Mouse (Mus musculus) ES-Bruce4 (cell line): ENCODE results near the gene Nkiras1. TPM values are rescaled to one million over a fixed set of nuclear protein-coding genes. Genes with fewer than 3 reads are reported as not detected.

ENCODE experiments used
- H3K27ac ChIP-seq: 2 replicates; pipeline ENCODE4 v1.5.1; 2012; ENCODE audit warnings: low read length, inconsistent platforms; ENCODE audit not compliant: insufficient read depth
- H3K27me3 ChIP-seq: 2 replicates; pipeline ENCODE4 v1.6.1; 2012; ENCODE audit warnings: mild to moderate bottlenecking, low read length, inconsistent platforms; ENCODE audit not compliant: control insufficient read depth, poor library complexity, insufficient read depth, severe bottlenecking
- H3K36me3 ChIP-seq: 2 replicates; pipeline ENCODE4 v1.6.1; 2012; ENCODE audit warnings: inconsistent platforms, mild to moderate bottlenecking, low read length, moderate library complexity; ENCODE audit not compliant: control insufficient read depth, poor library complexity, insufficient read depth, severe bottlenecking
- H3K4me1 ChIP-seq: one replicate; pipeline ENCODE4 v1.8.1; 2011; ENCODE audit warnings: low read length; ENCODE audit not compliant: control insufficient read depth, insufficient read depth
- H3K4me3 ChIP-seq: 2 replicates; pipeline ENCODE4 v1.5.1; 2011; ENCODE audit warnings: low read depth, mild to moderate bottlenecking, low read length
- H3K9ac ChIP-seq: 2 replicates; pipeline ENCODE4 v1.6.1; 2012; ENCODE audit warnings: low read depth, mild to moderate bottlenecking, inconsistent platforms; ENCODE audit not compliant: poor library complexity, severe bottlenecking
- H3K9me3 ChIP-seq: replicated peaks from 2 replicates; pipeline ENCODE4 v1.6.1; 2012; ENCODE audit warnings: mild to moderate bottlenecking, low read length, inconsistent platforms; ENCODE audit not compliant: control insufficient read depth, poor library complexity, insufficient read depth, severe bottlenecking
- CTCF ChIP-seq: IDR thresholded peaks from one replicate; pipeline ENCODE4 v1.8.1; 2011; ENCODE audit warnings: low read depth, low read length
- EP300 ChIP-seq: IDR thresholded peaks from 2 replicates; pipeline ENCODE4 v1.6.1; 2011; ENCODE audit warnings: low read depth, low read length; ENCODE audit not compliant: insufficient read depth
- POLR2A ChIP-seq: IDR thresholded peaks from one replicate; pipeline ENCODE4 v1.8.1; 2011; ENCODE audit warnings: low read length; ENCODE audit not compliant: insufficient read depth
- polyA plus RNA-seq: library from polyadenylated mRNA; stranded (reverse); fragments of >200 nt; gene quantifications from 2 replicates; pipeline ENCODE4 v1.2.4, GENCODE M21; 2011; ENCODE audit warnings: low read depth; ENCODE audit not compliant: missing spikeins, insufficient read depth, insufficient read length

The Nkiras1 gene
- polyA plus RNA-seq, 1 experiment = 16.6 TPM

DNA sequence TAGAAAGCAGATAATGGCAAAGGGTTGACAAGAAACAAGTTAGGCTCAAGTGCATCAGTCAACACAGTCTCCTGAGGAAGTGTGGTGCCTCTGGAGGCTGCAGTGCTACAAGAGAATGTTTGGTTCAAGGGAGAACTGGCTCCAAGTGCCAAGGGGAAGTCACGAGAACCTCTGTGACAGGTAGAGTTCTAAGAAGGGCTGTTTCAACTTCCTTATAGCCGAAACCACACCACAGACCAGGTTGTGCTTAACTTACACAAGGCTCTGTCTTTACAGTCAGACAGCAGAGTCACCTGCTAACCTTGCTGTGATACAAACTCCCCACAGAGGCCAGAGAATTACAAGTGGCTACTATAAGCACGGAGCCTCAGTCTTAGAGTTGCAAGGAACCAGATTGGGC, 30.7 kb downstream of the Nkiras1 start:
- Histone ChIP-seq H3K36me3 (no peaks in the 10 kb centered on the region), H3K4me3 (no peak overlapping the region), H3K9ac (no peak overlapping the region), H3K27me3 (no peaks in the 10 kb centered on the region), H3K9me3 (no peaks in the 10 kb centered on the region), H3K4me1 (no peaks in the 10 kb centered on the region), H3K27ac (no peak overlapping the region)
- TF ChIP-seq POLR2A (no peak), CTCF (no peak), EP300 (no peak)

DNA sequence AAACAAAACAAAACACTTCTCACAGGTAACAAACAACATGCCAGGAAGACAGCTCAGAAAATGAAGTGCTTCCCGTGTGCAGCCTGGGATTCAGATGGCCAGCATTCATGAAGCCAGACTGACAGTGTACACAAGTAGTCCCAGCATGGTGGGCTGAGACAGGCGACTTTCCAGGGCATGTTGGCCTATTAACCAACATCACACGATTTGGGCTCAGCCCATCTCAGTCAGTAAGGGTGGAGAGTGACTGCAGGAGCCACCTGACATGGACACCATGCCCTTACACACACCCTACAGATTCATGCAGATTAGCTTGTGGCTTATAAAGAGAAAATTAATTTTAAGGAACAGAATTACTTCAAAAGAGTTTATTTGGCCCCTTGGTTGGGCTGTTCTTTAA, 31.8 kb downstream of the Nkiras1 start:
- no peaks in the 10 kb centered on the region for H3K27me3 ChIP-seq
- no peak overlapping the region for H3K27ac ChIP-seq
- no peaks in the 10 kb centered on the region for H3K36me3 ChIP-seq
- no peak overlapping the region for H3K9ac ChIP-seq
- H3K4me1 ChIP-seq = no peaks in the 10 kb centered on the region
- H3K4me3 ChIP-seq = no peak overlapping the region
- no peak for TF ChIP-seq EP300
- TF ChIP-seq CTCF = no peak
- TF ChIP-seq POLR2A = no peak
- no peaks in the 10 kb centered on the region for H3K9me3 ChIP-seq

DNA sequence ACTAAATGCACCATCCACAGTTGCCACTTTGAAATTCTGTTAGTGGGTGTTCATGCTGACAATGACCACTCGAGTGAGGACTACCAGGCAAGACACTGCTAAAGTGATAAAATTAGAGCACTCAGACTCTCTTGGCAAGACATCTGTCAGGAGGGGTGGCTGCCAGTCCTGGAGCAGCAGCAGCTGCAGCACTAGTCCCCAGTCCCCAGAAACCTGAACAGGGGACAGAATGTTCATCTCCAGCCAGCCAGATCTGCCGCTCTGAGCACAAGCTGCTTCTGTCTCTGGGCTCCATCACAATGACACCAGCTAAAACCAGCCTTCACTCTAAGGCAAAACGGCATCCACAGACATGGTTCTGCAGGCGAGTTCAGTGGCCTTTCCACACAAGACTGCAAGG, 32.3 kb downstream of the Nkiras1 start:
- Histone ChIP-seq H3K27ac (no peak overlapping the region), H3K4me3 (no peak overlapping the region), H3K9me3 (no peaks in the 10 kb centered on the region), H3K36me3 (no peaks in the 10 kb centered on the region), H3K4me1 (peaks cover under 1% of the 10 kb centered on the region), H3K9ac (no peak overlapping the region), H3K27me3 (no peaks in the 10 kb centered on the region)
- no peak for TF ChIP-seq POLR2A
- no peak for TF ChIP-seq CTCF
- TF ChIP-seq EP300 = no peak

- H3K4me3 ChIP-seq = no peak overlapping the region
- TF ChIP-seq CTCF (no peak), POLR2A (no peak), EP300 (no peak)
These were observed 33.2 kb downstream of the Nkiras1 start for GRCm38 (mm10) chr14:18304165-18304564.

GRCm38 (mm10) chr14:18317457-18318411, 46.8 kb downstream of the Nkiras1 start:
- Histone ChIP-seq H3K27me3 (no peaks in the 10 kb centered on the region), H3K4me3 (no peak overlapping the region), H3K27ac (no peak overlapping the region), H3K9ac (no peak overlapping the region), H3K9me3 (peaks cover 15% of the 10 kb centered on the region), H3K36me3 (no peaks in the 10 kb centered on the region), H3K4me1 (no peaks in the 10 kb centered on the region)
- TF ChIP-seq POLR2A = no peak
- TF ChIP-seq EP300 = no peak
- no peak for TF ChIP-seq CTCF

More at GRCm38 (mm10) chr14:18304165-18304564, 33.2 kb downstream of the Nkiras1 start:
- no peak overlapping the region for H3K27ac ChIP-seq
- peaks cover 2% of the 10 kb centered on the region for H3K4me1 ChIP-seq
- no peaks in the 10 kb centered on the region for H3K27me3 ChIP-seq
- no peaks in the 10 kb centered on the region for H3K36me3 ChIP-seq
- no peaks in the 10 kb centered on the region for H3K9me3 ChIP-seq
- H3K9ac ChIP-seq = no peak overlapping the region
